Mouse (Mus musculus) lung, adult 2 months (tissue): ENCODE measurements around the gene Aldh3b1.

Experiments
- CTCF ChIP-seq: fragments of 200-500 bp; IDR thresholded peaks from 2 replicates; pipeline ENCODE4 v1.5.1; 2011; ENCODE audit warnings: mild to moderate bottlenecking, low read length, control low read depth; ENCODE audit not compliant: insufficient read depth
- POLR2A ChIP-seq: fragments of 200-500 bp; IDR thresholded peaks from 2 replicates; pipeline ENCODE4 v1.6.1; 2011; ENCODE audit warnings: low read depth, mild to moderate bottlenecking, control low read depth, low read length, borderline replicate concordance; ENCODE audit errors: extremely low read depth

- no peak for TF ChIP-seq CTCF
- TF ChIP-seq POLR2A, result no peak
Measured at GRCm38 (mm10) chr19:3919928-3920327, 9.7 kb downstream of the Aldh3b1 start.
